Mouse (Mus musculus): ENCODE data around the gene Rspry1.

Gene Rspry1

GRCm38 (mm10) chr8:94582569-94582968 is 19.2 kb upstream of the Rspry1 start:
- no peaks in the 10 kb centered on the region for H3K27me3 ChIP-seq (ENCODE audit: control insufficient read depth, insufficient read depth, low read length, poor library complexity, severe bottlenecking)
- peaks cover 3% of the 10 kb centered on the region for H3K36me3 ChIP-seq (ENCODE audit: control insufficient read depth, insufficient read depth, low read length, poor library complexity, severe bottlenecking)
- DNase-seq (ENCODE audit: low read depth, low spot score): no peak

GRCm38 (mm10) chr8:94584238-94584817 is 17.4 kb upstream of the Rspry1 start:
- peak; percentile 61 for DNase-seq (ENCODE audit: low read depth, low spot score)
- H3K27me3 ChIP-seq (ENCODE audit: control insufficient read depth, insufficient read depth, low read length, poor library complexity, severe bottlenecking): no peaks in the 10 kb centered on the region
- peaks cover 10% of the 10 kb centered on the region for H3K36me3 ChIP-seq (ENCODE audit: control insufficient read depth, insufficient read depth, low read length, poor library complexity, severe bottlenecking)

- peaks cover 8% of the 10 kb centered on the region for H3K36me3 ChIP-seq (ENCODE audit: control insufficient read depth, insufficient read depth, low read length, poor library complexity, severe bottlenecking)
- H3K27me3 ChIP-seq (ENCODE audit: control insufficient read depth, insufficient read depth, low read length, poor library complexity, severe bottlenecking): no peaks in the 10 kb centered on the region
- no peak for DNase-seq (ENCODE audit: low read depth, low spot score)
These were observed 10.0 kb upstream of the Rspry1 start for GRCm38 (mm10) chr8:94591691-94592090.

- Histone ChIP-seq H3K27me3 (ENCODE audit: control insufficient read depth, insufficient read depth, low read length, poor library complexity, severe bottlenecking) (no peaks in the 10 kb centered on the region), H3K36me3 (ENCODE audit: control insufficient read depth, insufficient read depth, low read length, poor library complexity, severe bottlenecking) (peaks cover 2% of the 10 kb centered on the region)
- peak; percentile 34 for DNase-seq (ENCODE audit: low read depth, low spot score)
These were observed 7.5 kb upstream of the Rspry1 start for GRCm38 (mm10) chr8:94594211-94594610.

GRCm38 (mm10) chr8:94600478-94600877 is 1.3 kb upstream of the Rspry1 start:
- no peaks in the 10 kb centered on the region for H3K27me3 ChIP-seq (ENCODE audit: control insufficient read depth, insufficient read depth, low read length, poor library complexity, severe bottlenecking)
- H3K36me3 ChIP-seq (ENCODE audit: control insufficient read depth, insufficient read depth, low read length, poor library complexity, severe bottlenecking): no peaks in the 10 kb centered on the region
- DNase-seq (ENCODE audit: low read depth, low spot score): no peak

GRCm38 (mm10) chr8:94601034-94601606 is 617 bp upstream of the Rspry1 start:
- no peaks in the 10 kb centered on the region for H3K27me3 ChIP-seq (ENCODE audit: control insufficient read depth, insufficient read depth, low read length, poor library complexity, severe bottlenecking)
- no peak for DNase-seq (ENCODE audit: low read depth, low spot score)
- no peaks in the 10 kb centered on the region for H3K36me3 ChIP-seq (ENCODE audit: control insufficient read depth, insufficient read depth, low read length, poor library complexity, severe bottlenecking)

- H3K27me3 ChIP-seq (ENCODE audit: control insufficient read depth, insufficient read depth, low read length, poor library complexity, severe bottlenecking): no peaks in the 10 kb centered on the region
- no peaks in the 10 kb centered on the region for H3K36me3 ChIP-seq (ENCODE audit: control insufficient read depth, insufficient read depth, low read length, poor library complexity, severe bottlenecking)
- DNase-seq (ENCODE audit: low read depth, low spot score): peak; percentile 8
These were observed 864 bp downstream of the Rspry1 start for GRCm38 (mm10) chr8:94602471-94603131.

- Histone ChIP-seq H3K36me3 (ENCODE audit: control insufficient read depth, insufficient read depth, low read length, poor library complexity, severe bottlenecking) (no peaks in the 10 kb centered on the region), H3K27me3 (ENCODE audit: control insufficient read depth, insufficient read depth, low read length, poor library complexity, severe bottlenecking) (no peaks in the 10 kb centered on the region)
- DNase-seq (ENCODE audit: low read depth, low spot score): no peak
These were observed 2.3 kb downstream of the Rspry1 start for GRCm38 (mm10) chr8:94604030-94604429.

- Histone ChIP-seq H3K27me3 (ENCODE audit: control insufficient read depth, insufficient read depth, low read length, poor library complexity, severe bottlenecking) (no peaks in the 10 kb centered on the region), H3K36me3 (ENCODE audit: control insufficient read depth, insufficient read depth, low read length, poor library complexity, severe bottlenecking) (no peaks in the 10 kb centered on the region)
- peak; percentile 31 for DNase-seq (ENCODE audit: low read depth, low spot score)
These were observed 5.3 kb downstream of the Rspry1 start for GRCm38 (mm10) chr8:94607064-94607463.

- no peaks in the 10 kb centered on the region for H3K36me3 ChIP-seq (ENCODE audit: control insufficient read depth, insufficient read depth, low read length, poor library complexity, severe bottlenecking)
- DNase-seq (ENCODE audit: low read depth, low spot score): no peak
- H3K27me3 ChIP-seq (ENCODE audit: control insufficient read depth, insufficient read depth, low read length, poor library complexity, severe bottlenecking): no peaks in the 10 kb centered on the region
These were observed 23.1 kb downstream of the Rspry1 start for GRCm38 (mm10) chr8:94624885-94625284.

- H3K36me3 ChIP-seq (ENCODE audit: control insufficient read depth, insufficient read depth, low read length, poor library complexity, severe bottlenecking): peaks cover 14% of the 10 kb centered on the region
- no peaks in the 10 kb centered on the region for H3K27me3 ChIP-seq (ENCODE audit: control insufficient read depth, insufficient read depth, low read length, poor library complexity, severe bottlenecking)
- no peak for DNase-seq (ENCODE audit: low read depth, low spot score)
These were observed 31.9 kb downstream of the Rspry1 start for GRCm38 (mm10) chr8:94633564-94634194.

- DNase-seq (ENCODE audit: low read depth, low spot score): peak; percentile 33
- H3K36me3 ChIP-seq (ENCODE audit: control insufficient read depth, insufficient read depth, low read length, poor library complexity, severe bottlenecking): peaks cover 16% of the 10 kb centered on the region
- H3K27me3 ChIP-seq (ENCODE audit: control insufficient read depth, insufficient read depth, low read length, poor library complexity, severe bottlenecking): no peaks in the 10 kb centered on the region
These were observed 32.5 kb downstream of the Rspry1 start for GRCm38 (mm10) chr8:94634211-94634610.

GRCm38 (mm10) chr8:94641183-94641582 is 39.4 kb downstream of the Rspry1 start:
- peaks cover 13% of the 10 kb centered on the region; the same call in 1 of the 2 replicates for H3K36me3 ChIP-seq (ENCODE audit: control insufficient read depth, insufficient read depth, low read length, poor library complexity, severe bottlenecking)
- DNase-seq (ENCODE audit: low read depth, low spot score): no peak
- H3K27me3 ChIP-seq (ENCODE audit: control insufficient read depth, insufficient read depth, low read length, poor library complexity, severe bottlenecking): no peaks in the 10 kb centered on the region

- DNase-seq (ENCODE audit: low read depth, low spot score): no peak
- H3K27me3 ChIP-seq (ENCODE audit: control insufficient read depth, insufficient read depth, low read length, poor library complexity, severe bottlenecking): no peaks in the 10 kb centered on the region
- peaks cover 15% of the 10 kb centered on the region; the same call in 1 of the 2 replicates for H3K36me3 ChIP-seq (ENCODE audit: control insufficient read depth, insufficient read depth, low read length, poor library complexity, severe bottlenecking)
These were observed 40.2 kb downstream of the Rspry1 start for GRCm38 (mm10) chr8:94641938-94642337.

GRCm38 (mm10) chr8:94645202-94645601 is 43.5 kb downstream of the Rspry1 start:
- Histone ChIP-seq H3K27me3 (ENCODE audit: control insufficient read depth, insufficient read depth, low read length, poor library complexity, severe bottlenecking) (no peaks in the 10 kb centered on the region), H3K36me3 (ENCODE audit: control insufficient read depth, insufficient read depth, low read length, poor library complexity, severe bottlenecking) (peaks cover 14% of the 10 kb centered on the region; the same call in 1 of the 2 replicates)
- DNase-seq (ENCODE audit: low read depth, low spot score): no peak

Data from splenic B cell, adult 2 months (primary cell).